Mouse (Mus musculus) layer of hippocampus, adult 18-20 months (tissue): ENCODE measurements around the gene Kalrn. TPM values are rescaled to one million over a fixed set of nuclear protein-coding genes. Genes with fewer than 3 reads are reported as not detected.
"Not testable (repeated sequence)": the region's sequence is repeated elsewhere in the genome, so short reads cannot be mapped to it uniquely, and the experiment has no call there.

ENCODE experiments used
- DNase-seq, 2 experiments: peaks; one replicate each; pipeline ENCODE4 v3.0.0; 2022; ENCODE audit warnings: low spot score in 2 of 2
- total RNA-seq, 2 experiments: library from RNA; stranded (reverse); gene quantifications; 2 replicates each; pipeline ENCODE4 v1.2.3; 2021

Gene Kalrn
- total RNA-seq, 2 experiments from 2014 or later = 468 to 527 TPM

GRCm38 (mm10) chr16:34081683-34082438, 491.5 kb downstream of the Kalrn start:
- DNase-seq = no peak

- not testable (repeated sequence) for DNase-seq
Observed at GRCm38 (mm10) chr16:34081314-34081682, 492.0 kb downstream of the Kalrn start.

GRCm38 (mm10) chr16:34080818-34081217, 492.5 kb downstream of the Kalrn start:
- DNase-seq = no peak

- no peak for DNase-seq
Observed at GRCm38 (mm10) chr16:34079511-34079910, 493.8 kb downstream of the Kalrn start.

GRCm38 (mm10) chr16:34078732-34079131, 494.6 kb downstream of the Kalrn start:
- DNase-seq = peak in 1 of 2 experiments; percentile 22

- DNase-seq = no peak
Observed at GRCm38 (mm10) chr16:34076101-34076500, 497.2 kb downstream of the Kalrn start.

GRCm38 (mm10) chr16:34073930-34074329, 499.4 kb downstream of the Kalrn start:
- DNase-seq = no peak

- no peak for DNase-seq
Observed at GRCm38 (mm10) chr16:34072136-34072535, 501.2 kb downstream of the Kalrn start.

- DNase-seq = no peak
Observed at GRCm38 (mm10) chr16:34071223-34071825, 502.0 kb downstream of the Kalrn start.

- DNase-seq = no peak
Observed at GRCm38 (mm10) chr16:34069481-34069880, 503.9 kb downstream of the Kalrn start.

- DNase-seq = no peak
Observed at GRCm38 (mm10) chr16:34066922-34067321, 506.4 kb downstream of the Kalrn start.

- DNase-seq = no peak
Observed at GRCm38 (mm10) chr16:34066376-34066775, 507.0 kb downstream of the Kalrn start.

GRCm38 (mm10) chr16:34063313-34063712, 510.0 kb downstream of the Kalrn start:
- no peak for DNase-seq

- DNase-seq = no peak
Observed at GRCm38 (mm10) chr16:34061661-34062060, 511.7 kb downstream of the Kalrn start.

GRCm38 (mm10) chr16:34058611-34059010, 514.7 kb downstream of the Kalrn start:
- no peak for DNase-seq

GRCm38 (mm10) chr16:34057464-34057863, 515.9 kb downstream of the Kalrn start:
- DNase-seq = no peak

GRCm38 (mm10) chr16:34056418-34057111, 516.8 kb downstream of the Kalrn start:
- no peak for DNase-seq

GRCm38 (mm10) chr16:34050090-34050489, 523.2 kb downstream of the Kalrn start:
- DNase-seq = no peak

GRCm38 (mm10) chr16:34049361-34049760, 524.0 kb downstream of the Kalrn start:
- no peak for DNase-seq

- DNase-seq = no peak
Observed at GRCm38 (mm10) chr16:34048232-34048631, 525.1 kb downstream of the Kalrn start.

GRCm38 (mm10) chr16:34047543-34047942, 525.8 kb downstream of the Kalrn start:
- no peak for DNase-seq

GRCm38 (mm10) chr16:34047006-34047360, 526.3 kb downstream of the Kalrn start:
- no peak for DNase-seq
